Mouse (Mus musculus) ES-E14 (cell line): ENCODE measurements around the gene Slc28a2. TPM values are rescaled to one million over a fixed set of nuclear protein-coding genes. Genes with fewer than 3 reads are reported as not detected.
"Not testable (repeated sequence)": the region's sequence is repeated elsewhere in the genome, so short reads cannot be mapped to it uniquely, and the experiment has no call there.

Experiments
- DNase-seq: peaks from one replicate; pipeline ENCODE4 v3.0.0-alpha.2; 2013; ENCODE audit warnings: low read depth, low spot score
- H3K27ac ChIP-seq: 2 replicates; pipeline ENCODE4 v1.5.1; 2012; ENCODE audit warnings: low read depth, mild to moderate bottlenecking, low read length, moderate library complexity, mixed read lengths; ENCODE audit not compliant: poor library complexity, insufficient read depth, severe bottlenecking
- H3K36me3 ChIP-seq: 2 replicates; pipeline ENCODE4 v1.6.1; 2012; ENCODE audit warnings: mild to moderate bottlenecking, low read length, moderate library complexity, mixed read lengths; ENCODE audit not compliant: control insufficient read depth, poor library complexity, insufficient read depth, severe bottlenecking
- H3K4me1 ChIP-seq, 2 experiments: fragments of 150-350 bp in 1 of 2; sonication (generic) in 1 of 2; 2 replicates each; pipeline ENCODE4 v1.6.1; 2012; ENCODE audit warnings: low read length in 2 of 2, mild to moderate bottlenecking in 1 of 2, mixed read lengths in 1 of 2; ENCODE audit not compliant: control insufficient read depth in 2 of 2, insufficient read depth in 2 of 2, poor library complexity in 1 of 2
- H3K4me3 ChIP-seq, 2 experiments: fragments of 150-350 bp in 1 of 2; sonication (generic) in 1 of 2; 2 replicates each; pipeline ENCODE4 v1.5.1; 2012; ENCODE audit warnings: low read length in 2 of 2, low read depth in 1 of 2, mild to moderate bottlenecking in 1 of 2, mixed read lengths in 1 of 2; ENCODE audit not compliant: insufficient read depth in 1 of 2, poor library complexity in 1 of 2, severe bottlenecking in 1 of 2
- H3K9ac ChIP-seq: 2 replicates; pipeline ENCODE4 v1.6.1; 2012; ENCODE audit warnings: low read depth, mild to moderate bottlenecking, low read length, mixed read lengths; ENCODE audit not compliant: poor library complexity, insufficient read depth, severe bottlenecking
- H3K9me3 ChIP-seq: fragments of 150-350 bp; sonication (generic); 2 replicates; pipeline ENCODE4 v1.6.1; 2012; ENCODE audit warnings: low read depth, mild to moderate bottlenecking, low read length; ENCODE audit not compliant: control insufficient read depth, insufficient read depth
- CHD2 ChIP-seq: IDR thresholded peaks from 2 replicates; pipeline ENCODE4 v1.6.1; 2014; ENCODE audit warnings: mild to moderate bottlenecking, low read depth, low read length, inconsistent platforms
- HCFC1 ChIP-seq: IDR thresholded peaks from 2 replicates; pipeline ENCODE4 v1.6.1; 2012; ENCODE audit warnings: low read length, inconsistent platforms, borderline replicate concordance; ENCODE audit not compliant: insufficient read depth
- MAFK ChIP-seq: IDR thresholded peaks from 2 replicates; pipeline ENCODE4 v1.6.1; 2014; ENCODE audit warnings: mild to moderate bottlenecking, low read depth, low read length, inconsistent platforms; ENCODE audit not compliant: insufficient read depth
- ZC3H11A ChIP-seq: IDR thresholded peaks from 2 replicates; pipeline ENCODE4 v1.6.1; 2012; ENCODE audit warnings: low read depth, mild to moderate bottlenecking, inconsistent platforms, low read length, borderline replicate concordance
- ZNF384 ChIP-seq: IDR thresholded peaks from 2 replicates; pipeline ENCODE4 v1.6.1; 2012; ENCODE audit warnings: low read depth, low read length, inconsistent platforms
- in situ Hi-C, 2 experiments: fragments of 600-800 bp; cut with MboI; formaldehyde crosslinking; loops; one replicate each; pipeline ENCODE4 v1.15.1; 2025; ENCODE audit warnings: low sequenced_read_pairs in 2 of 2, inconsistent platforms in 1 of 2; ENCODE audit not compliant: unreplicated experiment in 2 of 2
- total RNA-seq: library from RNA; depleted of rRNA; stranded (reverse); fragments of 300-350 nt; gene quantifications from 2 replicates; pipeline ENCODE4 v1.2.3, GENCODE M21; 2012

Gene Slc28a2
- total RNA-seq, 1 experiment: 0.36 TPM

DNA sequence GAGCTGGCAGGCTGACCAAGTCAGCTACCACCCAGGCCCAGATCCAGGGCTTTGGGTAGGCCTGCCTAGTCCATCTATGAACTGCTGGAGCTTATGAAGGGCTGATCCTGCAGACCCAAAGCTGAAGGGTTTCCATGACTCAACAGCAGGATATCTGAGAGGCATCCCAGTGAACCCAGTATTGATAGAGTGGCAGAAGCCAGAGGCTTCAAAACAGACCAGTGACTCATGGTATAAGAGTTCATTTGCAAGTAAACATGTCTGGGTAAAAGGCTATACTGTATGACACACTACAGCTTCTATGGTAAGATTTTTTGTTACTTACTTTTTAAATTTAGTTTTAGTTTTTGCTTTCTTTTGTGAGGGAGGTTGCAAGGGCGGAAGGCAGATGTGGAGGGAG is 30.1 kb upstream of the Slc28a2 start:
- Histone ChIP-seq H3K4me1 (no peaks in the 10 kb centered on the region), H3K9me3 (no peaks in the 10 kb centered on the region), H3K4me3 (no peak overlapping the region), H3K27ac (no peak overlapping the region), H3K36me3 (no peaks in the 10 kb centered on the region), H3K9ac (no peak overlapping the region)
- DNase-seq: no peak
- TF ChIP-seq HCFC1 (no peak), CHD2 (no peak), ZNF384 (no peak), ZC3H11A (no peak), MAFK (no peak)
- in situ Hi-C loops: no loop called here

DNA sequence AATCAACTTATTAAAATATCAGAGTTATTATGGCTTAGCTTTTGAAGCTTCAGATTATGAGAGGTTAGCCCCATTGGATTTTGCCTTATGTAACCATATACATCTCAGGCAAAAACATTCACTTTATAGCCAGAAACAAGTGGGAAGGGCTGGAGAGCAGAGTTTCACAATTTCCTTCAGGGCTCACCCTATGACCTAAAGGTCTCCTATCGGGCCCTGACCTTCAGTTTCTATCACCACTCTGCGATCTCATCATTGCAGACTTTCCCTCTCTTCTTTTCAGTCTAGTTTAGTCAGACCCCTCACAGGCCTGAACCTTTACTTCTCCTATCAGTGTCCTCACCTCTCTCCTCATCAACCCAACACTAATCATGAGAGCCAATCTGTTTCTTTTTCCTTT is 18.7 kb upstream of the Slc28a2 start:
- Histone ChIP-seq H3K4me1 (no peaks in the 10 kb centered on the region), H3K9me3 (no peaks in the 10 kb centered on the region), H3K9ac (no peak overlapping the region), H3K27ac (no peak overlapping the region), H3K36me3 (no peaks in the 10 kb centered on the region), H3K4me3 (no peak overlapping the region)
- in situ Hi-C loops: no loop called here
- no peak for DNase-seq
- TF ChIP-seq MAFK (no peak), ZNF384 (no peak), ZC3H11A (no peak), CHD2 (no peak), HCFC1 (no peak)

- TF ChIP-seq CHD2 (no peak), ZNF384 (no peak), ZC3H11A (no peak), MAFK (no peak), HCFC1 (no peak)
- H3K36me3 ChIP-seq: no peaks in the 10 kb centered on the region
- no peaks in the 10 kb centered on the region for H3K4me1 ChIP-seq
- H3K9me3 ChIP-seq: no peaks in the 10 kb centered on the region
- in situ Hi-C loops: no loop called here
- no peak overlapping the region for H3K9ac ChIP-seq
- DNase-seq: no peak
- H3K4me3 ChIP-seq: no peak overlapping the region
- H3K27ac ChIP-seq: no peak overlapping the region
Observed at GRCm38 (mm10) chr2:122408928-122409327, 17.3 kb upstream of the Slc28a2 start.

DNA sequence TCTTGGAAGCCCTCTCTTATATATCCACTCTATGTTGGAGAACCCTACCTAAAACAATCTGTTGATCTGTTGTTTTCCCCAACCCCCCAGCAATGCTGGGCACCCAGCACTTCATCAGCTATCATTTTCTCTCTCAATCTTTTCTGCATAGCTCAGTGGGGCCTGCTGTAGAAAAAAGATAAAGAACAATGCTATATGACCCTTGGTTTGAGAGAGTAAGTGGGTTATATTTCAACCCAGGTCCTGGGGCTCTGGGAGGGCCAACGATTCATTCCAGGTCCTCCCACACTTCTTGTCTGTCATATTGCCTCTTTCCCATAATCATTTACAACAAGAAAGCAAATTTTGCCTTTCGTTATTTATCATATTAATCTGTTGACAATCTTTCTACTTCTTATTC is 368 bp downstream of the Slc28a2 start:
- in situ Hi-C loops, H3K36me3 ChIP-seq, H3K9me3 ChIP-seq, H3K4me1 ChIP-seq, H3K9ac ChIP-seq, H3K4me3 ChIP-seq, H3K27ac ChIP-seq, DNase-seq: not testable (repeated sequence)

DNA sequence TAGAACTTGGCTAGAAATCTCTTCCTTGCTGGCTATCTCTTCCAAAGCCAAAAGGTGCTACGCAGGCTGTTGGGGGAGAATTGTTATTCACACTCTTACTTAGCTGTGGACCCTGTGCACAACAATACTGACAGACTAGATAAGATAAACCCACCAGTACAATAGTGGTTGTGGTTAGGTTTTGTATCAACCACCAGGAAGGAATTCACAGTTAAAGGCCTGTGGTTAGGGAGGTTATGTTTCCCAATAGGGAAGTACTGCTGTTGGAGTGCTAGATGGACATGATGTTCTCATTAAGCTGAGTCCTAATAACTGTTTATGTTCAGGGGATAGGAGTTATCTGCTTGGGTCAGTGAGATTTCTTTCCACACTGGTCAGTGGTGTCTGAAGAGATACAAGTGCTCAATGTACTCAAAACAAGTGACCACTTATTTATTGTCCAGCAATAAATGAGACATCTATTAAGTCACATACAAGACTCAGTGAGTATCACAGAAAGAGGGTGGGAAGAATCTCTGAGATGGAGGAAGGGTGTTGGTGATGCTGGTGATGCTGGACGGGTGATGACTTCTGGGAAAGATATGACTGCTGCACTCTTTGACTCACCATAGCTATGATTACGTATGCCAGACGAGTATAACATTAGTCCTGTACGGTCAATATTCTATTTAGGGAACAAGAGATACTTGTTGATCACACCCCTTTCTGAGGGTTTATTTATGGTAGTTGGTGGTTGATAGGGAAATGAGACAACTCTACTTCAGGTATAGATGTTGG is 12.6 kb downstream of the Slc28a2 start:
- in situ Hi-C loops, H3K27ac ChIP-seq, DNase-seq: not testable (repeated sequence)

GRCm38 (mm10) chr2:122440521-122440920 is 14.2 kb downstream of the Slc28a2 start:
- H3K4me1 ChIP-seq, DNase-seq, H3K4me3 ChIP-seq, H3K27ac ChIP-seq, H3K9me3 ChIP-seq, H3K36me3 ChIP-seq, in situ Hi-C loops, H3K9ac ChIP-seq: not testable (repeated sequence)

More for the DNA sequence above, 12.6 kb downstream of the Slc28a2 start:
- not testable (repeated sequence) for H3K4me3 ChIP-seq, H3K36me3 ChIP-seq, H3K9ac ChIP-seq, H3K9me3 ChIP-seq, H3K4me1 ChIP-seq
